Mouse (Mus musculus) limb, embryonic 11.5 days (tissue): ENCODE data around the gene Tbkbp1. TPM values are rescaled to one million over a fixed set of nuclear protein-coding genes. Genes with fewer than 3 reads are reported as not detected.
A peak's percentile ranks its signal among the peaks of the same experiment; 100 is the strongest.

Experiments
- ATAC-seq: fragments of 200-750 bp; cut with Nextera tagmentation; 2 replicates; pipeline ENCODE4 v1.8.0; 2017; ENCODE audit warnings: low read depth; ENCODE audit not compliant: insufficient number of reproducible peaks, low FRiP score, low TSS enrichment
- DNase-seq: peaks from one replicate; pipeline ENCODE4 v3.0.0-alpha.2; 2015; ENCODE audit warnings: low spot score
- H3K27ac ChIP-seq: fragments of 300-500 bp; sonication (generic); replicated peaks from 2 replicates; pipeline ENCODE4 v1.5.1; 2014; ENCODE audit warnings: low read depth, mild to moderate bottlenecking, low read length
- H3K27me3 ChIP-seq: fragments of 300-500 bp; sonication (generic); 2 replicates; pipeline ENCODE4 v1.6.1; 2014; ENCODE audit warnings: mild to moderate bottlenecking, low read length, mixed read lengths; ENCODE audit not compliant: control insufficient read depth, insufficient read depth
- H3K36me3 ChIP-seq: fragments of 300-500 bp; sonication (generic); 2 replicates; pipeline ENCODE4 v1.6.1; 2014; ENCODE audit warnings: mild to moderate bottlenecking, low read length, moderate library complexity, mixed read lengths; ENCODE audit not compliant: control insufficient read depth, insufficient read depth
- H3K4me1 ChIP-seq: fragments of 300-500 bp; sonication (generic); 2 replicates; pipeline ENCODE4 v1.6.1; 2014; ENCODE audit warnings: low read length, mixed read lengths; ENCODE audit not compliant: control insufficient read depth, insufficient read depth
- H3K4me2 ChIP-seq: fragments of 300-500 bp; sonication (generic); 2 replicates; pipeline ENCODE4 v1.6.1; 2014; ENCODE audit warnings: low read depth, mild to moderate bottlenecking, moderate library complexity; ENCODE audit not compliant: severe bottlenecking
- H3K4me3 ChIP-seq: fragments of 300-500 bp; sonication (generic); 2 replicates; pipeline ENCODE4 v1.5.1; 2014; ENCODE audit warnings: low read depth, low read length
- H3K9ac ChIP-seq: fragments of 300-500 bp; sonication (generic); 2 replicates; pipeline ENCODE4 v1.6.1; 2014; ENCODE audit warnings: mild to moderate bottlenecking, low read length
- H3K9me3 ChIP-seq: fragments of 300-500 bp; sonication (generic); 2 replicates; pipeline ENCODE4 v1.6.1; 2016; ENCODE audit warnings: low read length; ENCODE audit not compliant: control insufficient read depth
- WGBS: fragments of 180-500 bp; shearing (Covaris S2); extraction: QIAGEN DNeasy Blood & Tissue Kit; methylation state at CpG from one replicate; pipeline ENCODE4 v1.1.7; 2014; 5-methylcytosine and 5-hydroxymethylcytosine counted together
- polyA plus RNA-seq: library from polyadenylated mRNA; unstranded; fragments of >200 nt; fragmentation: Nextera tagmentation; extraction: Ambion mirVana; gene quantifications from 2 replicates; pipeline ENCODE4 v1.2.1, GENCODE M21; 2014

The Tbkbp1 gene
- polyA plus RNA-seq, 1 experiment from 2014 or later: 6.2 TPM

GRCm38 (mm10) chr11:97120221-97120620 is 31.1 kb downstream of the Tbkbp1 start:
- Histone ChIP-seq H3K9ac (0 out of 2 replicates have a peak overlapping the region, but pooled peaks have one; percentile 17), H3K4me2 (no peak overlapping the region), H3K9me3 (no peaks in the 10 kb centered on the region), H3K27ac (no peak overlapping the region), H3K4me3 (no peak overlapping the region), H3K4me1 (peaks cover 11% of the 10 kb centered on the region), H3K27me3 (peaks cover 27% of the 10 kb centered on the region), H3K36me3 (no peaks in the 10 kb centered on the region)
- ATAC-seq: peak; percentile 69; the same call in 1 of the 2 replicates
- DNase-seq: no peak
- 38% methylated on average over 10 of the region's 10 CpGs for WGBS

GRCm38 (mm10) chr11:97115797-97116196 is 35.5 kb downstream of the Tbkbp1 start:
- no peak overlapping the region for H3K27ac ChIP-seq
- H3K4me1 ChIP-seq: peaks cover 10% of the 10 kb centered on the region
- no peak overlapping the region for H3K9ac ChIP-seq
- H3K4me2 ChIP-seq: peak overlapping the region; percentile 60; the same call in 1 of the 2 replicates
- 11% methylated on average over 11 of the region's 11 CpGs for WGBS
- ATAC-seq (no peak), DNase-seq (no peak)
- H3K9me3 ChIP-seq: no peaks in the 10 kb centered on the region
- peak overlapping the region; percentile 33; the same call in 1 of the 2 replicates for H3K4me3 ChIP-seq
- no peaks in the 10 kb centered on the region for H3K36me3 ChIP-seq
- peaks cover 55% of the 10 kb centered on the region for H3K27me3 ChIP-seq

GRCm38 (mm10) chr11:97114671-97115601 is 36.4 kb downstream of the Tbkbp1 start, which contains the start of gene Tbx21:
TSS of gene Tbx21 (minus strand) at chr11:97115331.
- H3K9ac ChIP-seq: peak within 1 kb of the TSS; percentile 35; the same call in 1 of the 2 replicates
- H3K27me3 ChIP-seq: peaks cover 55% of the 10 kb centered on the region
- peak within 1 kb of the TSS; percentile 33 for H3K4me3 ChIP-seq
- no peaks in the 10 kb centered on the region for H3K9me3 ChIP-seq
- H3K4me1 ChIP-seq: peaks cover 4% of the 10 kb centered on the region; the same call in 1 of the 2 replicates
- H3K27ac ChIP-seq: no peak within 1 kb of the TSS
- WGBS: 1% methylated on average over 83 of the region's 87 CpGs
- peak; percentile 56 for DNase-seq
- peak; percentile 42; the same call in 1 of the 2 replicates for ATAC-seq
- H3K4me2 ChIP-seq: peak within 1 kb of the TSS; percentile 60
- H3K36me3 ChIP-seq: no peaks in the 10 kb centered on the region

GRCm38 (mm10) chr11:97112519-97113125 is 38.7 kb downstream of the Tbkbp1 start:
- Histone ChIP-seq H3K9ac (no peak overlapping the region), H3K4me3 (no peak overlapping the region), H3K4me2 (no peak overlapping the region), H3K27me3 (peaks cover 42% of the 10 kb centered on the region), H3K9me3 (no peaks in the 10 kb centered on the region), H3K27ac (no peak overlapping the region), H3K36me3 (no peaks in the 10 kb centered on the region), H3K4me1 (peaks cover 4% of the 10 kb centered on the region; the same call in 1 of the 2 replicates)
- ATAC-seq (no peak), DNase-seq (no peak)
- WGBS: 80% methylated on average over 9 of the region's 9 CpGs

- H3K27ac ChIP-seq: no peak overlapping the region
- H3K36me3 ChIP-seq: no peaks in the 10 kb centered on the region
- no peaks in the 10 kb centered on the region for H3K4me1 ChIP-seq
- H3K9ac ChIP-seq: no peak overlapping the region
- H3K4me2 ChIP-seq: no peak overlapping the region
- no peak for ATAC-seq
- WGBS: 82% methylated on average over 16 of the region's 16 CpGs
- H3K27me3 ChIP-seq: peaks cover 16% of the 10 kb centered on the region
- no peak overlapping the region for H3K4me3 ChIP-seq
- no peaks in the 10 kb centered on the region for H3K9me3 ChIP-seq
- no peak for DNase-seq
Measured at GRCm38 (mm10) chr11:97108976-97109375, 42.3 kb downstream of the Tbkbp1 start.

DNA sequence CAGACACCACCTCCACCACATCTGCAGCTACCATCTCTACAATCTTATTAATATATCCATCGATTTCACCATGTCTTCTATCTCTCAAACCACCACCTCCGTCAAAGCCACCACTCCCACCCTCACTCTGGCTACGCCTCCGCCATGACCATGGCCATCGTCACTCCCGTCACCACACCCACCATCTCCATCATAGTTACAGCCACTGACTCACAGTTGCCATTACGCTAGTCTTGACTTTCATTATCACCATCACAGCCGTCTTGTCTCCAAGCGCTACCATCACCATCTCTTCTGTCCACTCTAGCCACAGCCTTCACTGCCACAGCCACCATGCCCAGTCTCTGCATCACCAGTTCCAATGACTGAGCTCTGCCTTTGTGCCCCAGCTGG is 47.2 kb downstream of the Tbkbp1 start:
- Histone ChIP-seq H3K27ac (no peak overlapping the region), H3K36me3 (no peaks in the 10 kb centered on the region), H3K4me1 (no peaks in the 10 kb centered on the region), H3K9me3 (no peaks in the 10 kb centered on the region), H3K4me2 (no peak overlapping the region), H3K9ac (no peak overlapping the region), H3K4me3 (no peak overlapping the region), H3K27me3 (peaks cover under 1% of the 10 kb centered on the region)
- 93% methylated on average over 9 of the region's 9 CpGs for WGBS
- no peak for ATAC-seq
- DNase-seq: no peak

- DNase-seq: no peak
- 94% methylated on average over 10 of the region's 10 CpGs for WGBS
- H3K4me3 ChIP-seq: no peak overlapping the region
- H3K27me3 ChIP-seq: peaks cover 6% of the 10 kb centered on the region
- no peaks in the 10 kb centered on the region for H3K36me3 ChIP-seq
- H3K4me1 ChIP-seq: no peaks in the 10 kb centered on the region
- no peak overlapping the region for H3K4me2 ChIP-seq
- H3K27ac ChIP-seq: no peak overlapping the region
- ATAC-seq: no peak
- no peak overlapping the region for H3K9ac ChIP-seq
- H3K9me3 ChIP-seq: no peaks in the 10 kb centered on the region
Measured at GRCm38 (mm10) chr11:97103163-97104090, 47.9 kb downstream of the Tbkbp1 start.

DNA sequence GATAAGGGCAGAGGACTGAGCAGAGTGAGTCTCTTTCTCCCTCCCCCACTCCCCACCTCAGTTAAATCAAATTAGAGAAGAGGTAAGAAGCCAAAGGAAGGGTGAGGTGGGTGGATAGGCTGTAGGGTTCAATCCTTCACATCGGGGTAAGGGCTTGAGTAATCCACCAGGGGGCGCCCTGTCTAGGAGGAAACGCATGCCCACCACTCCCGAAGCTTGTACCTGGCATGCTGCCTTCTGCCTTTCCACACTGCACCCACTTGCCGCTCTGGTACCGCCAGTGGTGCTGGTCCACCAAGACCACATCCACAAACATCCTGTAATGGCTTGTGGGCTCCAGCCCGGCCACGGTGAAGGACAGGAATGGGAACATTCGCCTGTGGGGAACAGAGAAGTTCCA is 49.6 kb downstream of the Tbkbp1 start:
- peaks cover 13% of the 10 kb centered on the region for H3K27me3 ChIP-seq
- DNase-seq: peak; percentile 72
- H3K4me3 ChIP-seq: no peak overlapping the region
- H3K27ac ChIP-seq: no peak overlapping the region
- no peaks in the 10 kb centered on the region for H3K4me1 ChIP-seq
- H3K4me2 ChIP-seq: no peak overlapping the region
- H3K9ac ChIP-seq: no peak overlapping the region
- H3K9me3 ChIP-seq: no peaks in the 10 kb centered on the region
- no peak for ATAC-seq
- WGBS: 17% methylated on average over 9 of the region's 9 CpGs
- H3K36me3 ChIP-seq: no peaks in the 10 kb centered on the region
